Mouse (Mus musculus) adrenal gland, postnatal 36 days (tissue): ENCODE measurements at regions not wholly inside any gene's neighbourhood (a gene's known extent, or its start where the extent isn't known, plus 50 kb on each side); places are given as distances from the start of the nearest gene placed in this dataset.
"Not testable (repeated sequence)": the region's sequence is repeated elsewhere in the genome, so short reads cannot be mapped to it uniquely, and the experiment has no call there.

Experiments
- DNase-seq, 2 experiments: peaks; one replicate each; pipeline ENCODE4 v3.0.0; 2021; ENCODE audit warnings: mixed read lengths in 1 of 2

- no peak for DNase-seq
These were observed 453.3 kb downstream of the Dad1 start for GRCm38 (mm10) chr14:53800508-53801136.

- DNase-seq: not testable (repeated sequence)
These were observed 458.7 kb downstream of the Dad1 start for GRCm38 (mm10) chr14:53795160-53795559.

GRCm38 (mm10) chr14:53794527-53794926 lies 459.4 kb downstream of the Dad1 start:
- no peak for DNase-seq

GRCm38 (mm10) chr14:53792432-53792831 lies 461.5 kb downstream of the Dad1 start:
- not testable (repeated sequence) for DNase-seq

DNA sequence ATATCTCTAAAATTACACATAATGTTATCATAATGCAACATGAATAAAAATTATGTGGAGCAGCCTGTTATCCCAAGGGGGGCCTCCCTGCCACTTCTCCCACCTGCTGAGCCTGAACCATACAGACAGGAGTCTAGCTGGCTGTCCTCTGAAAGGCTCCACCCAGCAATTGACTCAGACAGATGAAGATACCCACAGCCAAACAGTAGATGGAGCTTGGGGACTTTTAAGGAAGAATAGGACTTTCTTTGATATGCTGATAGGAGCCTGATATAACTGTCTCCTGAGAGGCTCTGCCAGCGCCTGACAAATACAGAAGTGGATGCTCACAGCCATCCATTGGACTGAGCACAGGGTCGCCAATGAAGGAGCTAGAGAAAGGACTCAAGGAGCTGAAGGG lies 468.4 kb downstream of the Dad1 start:
- DNase-seq: not testable (repeated sequence)

DNA sequence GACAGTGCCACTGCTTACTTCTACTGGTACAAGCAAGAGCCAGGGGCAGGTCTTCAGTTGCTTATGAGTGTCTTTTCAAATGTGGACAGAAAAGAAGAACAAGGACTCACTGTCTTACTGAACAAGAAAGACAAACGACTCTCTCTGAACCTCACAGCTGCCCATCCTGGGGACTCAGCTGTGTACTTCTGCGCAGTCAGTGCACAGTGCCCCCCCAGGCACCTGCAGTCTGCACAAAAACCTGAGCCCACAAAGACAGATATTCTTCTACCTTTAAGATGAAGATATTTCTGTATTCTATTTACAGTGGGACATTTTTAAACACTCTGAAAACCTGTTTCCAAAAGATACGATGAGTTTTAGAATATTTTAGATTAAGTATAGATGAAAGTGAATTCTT lies 476.5 kb downstream of the Dad1 start:
- no peak for DNase-seq

DNA sequence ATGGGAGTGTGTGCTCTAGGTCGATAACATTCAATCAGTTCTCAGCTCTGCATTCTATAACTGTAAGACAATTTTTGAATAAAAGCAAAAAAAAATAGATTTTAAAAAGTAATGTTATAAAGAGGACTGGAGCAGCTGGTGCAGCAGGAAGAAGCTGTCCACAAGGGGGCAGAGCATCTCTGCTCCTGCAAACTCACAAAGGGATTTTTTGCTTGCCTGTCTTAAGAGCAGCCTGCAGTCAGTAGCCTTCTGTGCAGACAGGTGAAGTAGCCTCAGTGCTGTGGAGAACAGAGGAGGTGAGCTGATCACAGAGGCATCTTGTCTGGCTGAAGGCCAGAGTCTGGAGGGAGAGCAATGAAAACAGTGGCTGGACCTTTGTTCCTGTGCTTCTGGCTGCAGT lies 477.2 kb downstream of the Dad1 start:
- DNase-seq: peak; percentile 19 to 56

- DNase-seq: not testable (repeated sequence)
These were observed 487.4 kb downstream of the Dad1 start for GRCm38 (mm10) chr14:53766501-53766900.

DNA sequence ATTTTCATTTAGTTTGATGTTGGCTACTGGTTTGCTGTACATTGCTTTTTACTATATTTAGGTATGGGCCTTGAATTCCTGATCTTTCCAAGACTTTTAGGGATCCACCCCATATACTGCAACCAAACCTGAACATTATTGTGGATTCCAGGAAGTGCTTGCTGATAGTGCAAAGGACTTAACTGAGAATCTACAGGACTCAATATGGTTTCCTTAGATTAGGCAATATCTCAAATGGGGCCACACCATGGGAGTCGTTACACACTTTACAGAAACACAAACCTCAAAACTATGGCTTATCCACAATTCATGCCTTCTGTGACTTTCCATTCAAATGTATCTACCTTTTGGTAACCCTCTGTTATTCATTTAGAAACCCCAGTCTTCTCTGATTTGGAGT lies 488.0 kb downstream of the Dad1 start:
- DNase-seq: not testable (repeated sequence)

- not testable (repeated sequence) for DNase-seq
These were observed 493.3 kb downstream of the Dad1 start for GRCm38 (mm10) chr14:53760578-53760977.

DNA sequence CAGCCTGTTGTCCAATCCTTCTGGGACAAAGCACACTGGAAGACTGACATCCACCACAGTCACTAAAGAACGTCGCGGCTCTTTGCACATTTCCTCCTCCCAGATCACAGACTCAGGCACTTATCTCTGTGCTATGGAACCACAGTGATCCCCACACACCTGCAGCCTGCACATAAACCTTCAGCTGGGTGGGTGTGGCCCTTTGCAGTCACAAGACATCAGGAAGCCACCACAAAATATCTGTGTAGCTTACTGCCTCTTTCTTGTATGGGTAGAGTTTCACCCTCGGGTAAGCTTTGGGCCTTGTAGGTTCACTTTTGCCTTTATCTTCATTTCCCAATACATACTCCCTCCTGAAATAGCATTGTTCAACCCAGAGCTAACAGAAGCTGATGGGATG lies 496.1 kb downstream of the Dad1 start:
- DNase-seq: not testable (repeated sequence)

DNA sequence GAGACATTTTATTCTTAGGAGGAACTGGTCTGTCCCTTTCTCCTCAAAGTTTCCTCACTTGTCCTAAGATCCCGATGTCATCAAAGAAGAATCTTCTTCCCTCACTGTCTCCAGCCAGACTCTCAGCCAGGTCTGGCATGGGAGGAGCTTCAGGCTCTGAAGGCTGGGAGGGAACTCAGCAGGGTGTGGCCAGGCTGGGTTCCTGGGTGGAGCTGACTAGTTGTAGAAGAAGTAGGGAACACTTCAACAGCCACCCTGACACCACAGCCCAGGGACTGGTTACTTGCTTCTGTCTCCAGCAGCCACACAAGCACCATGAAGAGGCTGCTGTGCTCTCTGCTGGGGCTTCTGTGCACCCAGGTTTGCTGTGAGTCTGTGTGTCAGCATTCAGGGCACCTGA lies 496.8 kb downstream of the Dad1 start:
- DNase-seq: not testable (repeated sequence)

DNA sequence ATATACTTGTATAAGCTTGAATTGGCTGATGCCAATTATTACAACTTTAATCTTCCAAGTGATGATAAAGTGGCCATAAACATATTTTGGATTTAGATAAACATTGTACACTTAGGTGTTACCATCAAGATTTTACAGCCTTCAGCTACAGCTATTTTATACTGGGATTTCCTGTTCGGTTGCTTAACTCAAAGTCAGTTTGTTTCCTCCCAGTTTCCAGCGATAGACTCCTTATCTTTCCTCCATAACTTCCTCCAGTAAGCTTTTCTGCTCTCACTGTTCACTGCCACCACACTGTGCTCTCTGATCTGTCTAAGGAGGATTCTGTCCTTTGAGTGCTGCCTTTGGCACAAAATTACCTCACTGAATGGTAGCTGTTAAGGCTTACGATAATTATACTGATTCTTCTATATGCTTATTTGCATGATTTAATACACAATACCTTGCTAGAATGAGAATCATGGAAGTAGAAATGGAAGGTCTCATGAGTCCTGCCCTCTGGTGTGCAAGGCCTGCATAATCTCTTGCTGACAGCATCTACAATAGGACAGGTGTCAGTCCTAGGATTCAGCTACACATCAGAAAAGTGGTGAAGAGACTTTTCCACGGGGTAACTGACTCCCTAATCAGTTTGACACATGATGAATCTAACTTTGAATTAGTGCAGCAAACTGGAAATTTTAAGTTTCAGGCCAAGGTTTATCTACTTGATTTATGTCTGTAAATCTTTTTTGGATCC lies 503.0 kb downstream of the Dad1 start:
- no peak for DNase-seq

GRCm38 (mm10) chr14:53743552-53743951 lies 510.4 kb downstream of the Dad1 start:
- DNase-seq: not testable (repeated sequence)

GRCm38 (mm10) chr14:53742864-53743263 lies 511.0 kb downstream of the Dad1 start:
- DNase-seq: not testable (repeated sequence)

GRCm38 (mm10) chr14:53741246-53741645 lies 512.7 kb downstream of the Dad1 start:
- DNase-seq: peak; percentile 18 to 41

GRCm38 (mm10) chr14:53737962-53738361 lies 515.9 kb downstream of the Dad1 start:
- DNase-seq: not testable (repeated sequence)

GRCm38 (mm10) chr14:53736274-53736673 lies 517.6 kb downstream of the Dad1 start:
- DNase-seq: not testable (repeated sequence)

DNA sequence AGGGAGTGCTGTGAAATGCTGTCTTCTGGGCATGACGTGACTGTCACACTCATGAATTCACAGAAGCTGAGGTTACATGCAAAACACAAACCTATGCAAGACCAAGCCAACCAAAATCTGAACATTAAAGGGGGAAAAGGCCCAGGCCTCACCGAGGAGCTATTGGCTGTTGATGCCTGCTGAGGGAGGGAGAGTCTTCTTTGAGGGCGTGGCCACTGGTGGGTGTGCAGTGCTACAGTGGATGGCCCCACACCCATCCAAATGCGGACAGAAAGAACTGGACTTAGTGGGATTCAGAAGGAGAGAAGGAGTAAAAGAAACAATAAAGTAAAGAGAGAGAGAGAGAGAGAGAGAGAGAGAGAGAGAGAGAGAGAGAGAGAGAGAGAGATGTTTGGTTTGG lies 522.3 kb downstream of the Dad1 start:
- DNase-seq: not testable (repeated sequence)

DNA sequence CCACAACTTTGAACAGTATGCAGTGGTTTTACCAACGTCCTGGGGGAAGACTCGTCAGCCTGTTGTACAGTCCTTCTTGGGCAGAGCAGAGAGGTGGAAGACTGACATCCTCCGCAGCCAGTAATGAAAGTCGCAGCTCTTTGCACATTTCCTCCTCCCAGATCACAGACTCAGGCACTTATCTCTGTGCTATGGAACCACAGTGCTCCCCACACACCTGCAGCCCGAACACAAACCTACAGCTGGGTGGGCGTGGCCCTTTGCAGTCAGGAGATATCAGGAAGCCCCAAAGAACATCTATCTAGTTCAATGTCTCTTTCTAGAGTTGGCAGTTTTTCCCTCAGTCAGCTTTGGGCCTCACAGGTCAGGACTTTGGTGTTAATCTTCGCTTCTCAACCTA lies 524.0 kb downstream of the Dad1 start:
- DNase-seq: not testable (repeated sequence)

GRCm38 (mm10) chr14:53729149-53729548 lies 524.8 kb downstream of the Dad1 start:
- not testable (repeated sequence) for DNase-seq

GRCm38 (mm10) chr14:53726914-53727313 lies 527.0 kb downstream of the Dad1 start:
- DNase-seq: not testable (repeated sequence)

DNA sequence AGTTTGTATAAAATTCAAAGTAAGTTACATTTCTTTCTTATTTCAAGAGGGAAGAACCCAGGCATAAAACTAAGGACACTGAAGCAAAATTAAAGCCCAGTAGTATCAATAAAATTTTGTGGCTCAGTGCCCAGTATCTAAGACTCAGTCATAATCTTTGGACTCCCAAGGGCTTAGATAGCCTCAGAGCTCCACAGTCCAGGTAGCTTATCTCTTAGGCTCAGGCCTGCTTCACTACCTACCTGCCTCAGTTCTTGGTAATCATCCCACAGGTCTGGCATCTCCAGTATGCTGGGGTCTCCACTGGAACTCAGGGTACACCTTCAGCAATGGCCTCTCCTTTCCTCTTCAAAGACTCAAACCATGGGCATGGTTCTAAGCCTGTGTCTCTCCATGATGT lies 530.3 kb downstream of the Dad1 start:
- not testable (repeated sequence) for DNase-seq

GRCm38 (mm10) chr14:53721901-53722300 lies 532.0 kb downstream of the Dad1 start:
- DNase-seq: not testable (repeated sequence)
